Mouse (Mus musculus) kidney, adult 10 weeks (tissue): ENCODE measurements around the gene Vps18. TPM values are rescaled to one million over a fixed set of nuclear protein-coding genes. Genes with fewer than 3 reads are reported as not detected.

Source experiments
- polyA plus RNA-seq: library from polyadenylated mRNA; stranded (reverse); fragments of 350-450 nt; fragmentation: Illumina TruSeq; extraction: RNeasy Lipid Tissue Mini Kit (QIAGEN cat#74804); gene quantifications from one replicate; pipeline ENCODE4 v1.2.3, GENCODE M21; 2014; ENCODE audit warnings: low read depth, low replicate concordance

The Vps18 gene
- 0.20 TPM for polyA plus RNA-seq

GRCm38 (mm10) chr2:119288270-119288882 is at the start of gene Vps18:
Vps18 (plus strand) TSS chr2:119288740.

GRCm38 (mm10) chr2:119270643-119271331 is 17.8 kb upstream of the Vps18 start, which contains the start of gene Rhov:
Rhov (minus strand) TSS chr2:119271272.

GRCm38 (mm10) chr2:119325568-119326143 is 37.1 kb downstream of the Vps18 start, which contains the start of gene Dll4:
Dll4 (plus strand) TSS chr2:119325784.

Other genes starting within 250 kb of the Vps18 start
- gene Knl1, start 241.6 kb upstream of the Vps18 start, polyA plus RNA-seq: 0.20 TPM
- 0.69 TPM for gene Rad51, start 175.9 kb upstream of the Vps18 start, polyA plus RNA-seq
- 42.6 TPM for gene Rmdn3, start 131.7 kb upstream of the Vps18 start, polyA plus RNA-seq
- not detected for gene Gchfr, start 121.0 kb upstream of the Vps18 start, polyA plus RNA-seq
- gene Gm14137, start 114.2 kb upstream of the Vps18 start, polyA plus RNA-seq: not detected
- gene Zfyve19, start 80.1 kb upstream of the Vps18 start, polyA plus RNA-seq: 3.5 TPM
- 1.9 TPM for gene Dnajc17, start 79.9 kb upstream of the Vps18 start, polyA plus RNA-seq
- gene Ppp1r14d, start 58.8 kb upstream of the Vps18 start, polyA plus RNA-seq: 1.1 TPM
- 14.7 TPM for gene Spint1, start 51.4 kb upstream of the Vps18 start, polyA plus RNA-seq
- 0.44 TPM for gene Rhov, start 17.5 kb upstream of the Vps18 start, polyA plus RNA-seq
- 0.28 TPM for gene Dll4, start 37.0 kb downstream of the Vps18 start, polyA plus RNA-seq
- gene Chac1, start 62.5 kb downstream of the Vps18 start, polyA plus RNA-seq: 0.28 TPM
- 14.5 TPM for gene Ino80, start 188.9 kb downstream of the Vps18 start, polyA plus RNA-seq